Mouse (Mus musculus) intestine, embryonic 14.5 days (tissue): ENCODE data around the gene Phf14. TPM values are rescaled to one million over a fixed set of nuclear protein-coding genes. Genes with fewer than 3 reads are reported as not detected.
A peak's percentile ranks its signal among the peaks of the same experiment; 100 is the strongest.

Source experiments
- ATAC-seq: fragments of 200-750 bp; cut with Nextera tagmentation; replicated peaks from 2 replicates; pipeline ENCODE4 v1.8.0; 2017; ENCODE audit warnings: low read depth, moderate number of reproducible peaks, moderate TSS enrichment, moderate library complexity; ENCODE audit not compliant: low FRiP score, low TSS enrichment
- DNase-seq: peaks from one replicate; pipeline ENCODE4 v3.0.0-alpha.2; 2018; ENCODE audit warnings: low spot score
- H3K27ac ChIP-seq: fragments of 300-500 bp; sonication (generic); 2 replicates; pipeline ENCODE4 v1.5.1; 2014; ENCODE audit warnings: low read depth, mild to moderate bottlenecking, control low read depth
- H3K27me3 ChIP-seq: fragments of 300-500 bp; sonication (generic); replicated peaks from 2 replicates; pipeline ENCODE4 v1.6.1; 2014; ENCODE audit warnings: low read length, control low read depth; ENCODE audit not compliant: control insufficient read depth, insufficient read depth
- H3K36me3 ChIP-seq: fragments of 300-500 bp; sonication (generic); 2 replicates; pipeline ENCODE4 v1.6.1; 2014; ENCODE audit warnings: low read length, control low read depth; ENCODE audit not compliant: control insufficient read depth, insufficient read depth
- H3K4me1 ChIP-seq: fragments of 300-500 bp; sonication (generic); replicated peaks from 2 replicates; pipeline ENCODE4 v1.6.1; 2014; ENCODE audit warnings: low read length, control low read depth, mixed read lengths; ENCODE audit not compliant: control insufficient read depth, insufficient read depth
- H3K4me2 ChIP-seq: fragments of 300-500 bp; sonication (generic); 2 replicates; pipeline ENCODE4 v1.6.1; 2014; ENCODE audit warnings: low read length
- H3K4me3 ChIP-seq: fragments of 300-500 bp; sonication (generic); 2 replicates; pipeline ENCODE4 v1.5.1; 2014; ENCODE audit warnings: low read depth, low read length, control low read depth, mixed read lengths
- H3K9ac ChIP-seq: fragments of 300-500 bp; sonication (generic); 2 replicates; pipeline ENCODE4 v1.6.1; 2014; ENCODE audit warnings: mild to moderate bottlenecking, low read length
- H3K9me3 ChIP-seq: fragments of 300-500 bp; sonication (generic); 2 replicates; pipeline ENCODE4 v1.6.1; 2016; ENCODE audit warnings: low read length, control low read depth; ENCODE audit not compliant: control insufficient read depth
- WGBS: fragments of 180-500 bp; shearing (Covaris S2); extraction: QIAGEN DNeasy Blood & Tissue Kit; methylation state at CpG from one replicate; pipeline ENCODE4 v1.1.7; 2014; 5-methylcytosine and 5-hydroxymethylcytosine counted together
- polyA plus RNA-seq: library from polyadenylated mRNA; unstranded; fragments of >200 nt; fragmentation: Nextera tagmentation; extraction: Ambion mirVana; gene quantifications from 2 replicates; pipeline ENCODE4 v1.2.1, GENCODE M21; 2014

Gene Phf14
- polyA plus RNA-seq, 1 experiment from 2014 or later = 73.5 TPM

GRCm38 (mm10) chr6:12006001-12006400 is 98.4 kb downstream of the Phf14 start:
- H3K27me3 ChIP-seq = no peaks in the 10 kb centered on the region
- H3K27ac ChIP-seq = no peak overlapping the region
- no peak overlapping the region for H3K4me3 ChIP-seq
- H3K9ac ChIP-seq = no peak overlapping the region
- ATAC-seq = no peak
- H3K9me3 ChIP-seq = no peaks in the 10 kb centered on the region
- no peak overlapping the region for H3K4me2 ChIP-seq
- DNase-seq = no peak
- H3K4me1 ChIP-seq = no peaks in the 10 kb centered on the region
- WGBS = 88% methylated on average over 1 of the region's 1 CpGs
- peaks cover 24% of the 10 kb centered on the region for H3K36me3 ChIP-seq

- Histone ChIP-seq H3K4me3 (no peak overlapping the region), H3K27me3 (no peaks in the 10 kb centered on the region), H3K4me1 (no peaks in the 10 kb centered on the region), H3K9ac (no peak overlapping the region), H3K4me2 (no peak overlapping the region), H3K36me3 (peaks cover 14% of the 10 kb centered on the region), H3K27ac (no peak overlapping the region), H3K9me3 (no peaks in the 10 kb centered on the region)
- DNase-seq = no peak
- ATAC-seq = no peak
- 92% methylated on average over 5 of the region's 5 CpGs for WGBS
Observed at GRCm38 (mm10) chr6:12012103-12012502, 104.5 kb downstream of the Phf14 start.

GRCm38 (mm10) chr6:12014035-12014434 is 106.4 kb downstream of the Phf14 start:
- Histone ChIP-seq H3K27me3 (no peaks in the 10 kb centered on the region), H3K9ac (no peak overlapping the region), H3K27ac (no peak overlapping the region), H3K4me1 (no peaks in the 10 kb centered on the region), H3K4me2 (no peak overlapping the region), H3K36me3 (peaks cover 19% of the 10 kb centered on the region; the same call in 1 of the 2 replicates), H3K9me3 (no peaks in the 10 kb centered on the region), H3K4me3 (no peak overlapping the region)
- ATAC-seq (0 out of 2 replicates have a peak, but pooled peaks have one; percentile 47), DNase-seq (no peak)
- 67% methylated on average over 2 of the region's 2 CpGs for WGBS

- Histone ChIP-seq H3K4me3 (no peak overlapping the region), H3K4me2 (no peak overlapping the region), H3K27ac (no peak overlapping the region), H3K36me3 (peaks cover 20% of the 10 kb centered on the region; the same call in 1 of the 2 replicates), H3K9ac (no peak overlapping the region), H3K27me3 (no peaks in the 10 kb centered on the region), H3K4me1 (no peaks in the 10 kb centered on the region), H3K9me3 (no peaks in the 10 kb centered on the region)
- DNase-seq (no peak), ATAC-seq (no peak)
- 90% methylated on average over 2 of the region's 2 CpGs for WGBS
Observed at GRCm38 (mm10) chr6:12014733-12015132, 107.1 kb downstream of the Phf14 start.

GRCm38 (mm10) chr6:12019736-12020135 is 112.1 kb downstream of the Phf14 start:
- no peak overlapping the region for H3K4me2 ChIP-seq
- no peaks in the 10 kb centered on the region for H3K4me1 ChIP-seq
- peaks cover 32% of the 10 kb centered on the region for H3K36me3 ChIP-seq
- no peak overlapping the region for H3K9ac ChIP-seq
- DNase-seq = no peak
- no peak for ATAC-seq
- no peaks in the 10 kb centered on the region for H3K27me3 ChIP-seq
- no peaks in the 10 kb centered on the region for H3K9me3 ChIP-seq
- no peak overlapping the region for H3K27ac ChIP-seq
- no peak overlapping the region for H3K4me3 ChIP-seq
- WGBS = 62% methylated on average over 1 of the region's 1 CpGs

- Histone ChIP-seq H3K9ac (no peak overlapping the region), H3K36me3 (peaks cover 29% of the 10 kb centered on the region), H3K4me1 (no peaks in the 10 kb centered on the region), H3K27ac (no peak overlapping the region), H3K4me2 (no peak overlapping the region), H3K9me3 (no peaks in the 10 kb centered on the region), H3K4me3 (no peak overlapping the region), H3K27me3 (no peaks in the 10 kb centered on the region)
- ATAC-seq = no peak
- WGBS = 79% methylated on average over 3 of the region's 3 CpGs
- no peak for DNase-seq
Observed at GRCm38 (mm10) chr6:12020156-12020555, 112.5 kb downstream of the Phf14 start.

GRCm38 (mm10) chr6:12020738-12021137 is 113.1 kb downstream of the Phf14 start:
- H3K4me1 ChIP-seq = no peaks in the 10 kb centered on the region
- DNase-seq (no peak), ATAC-seq (no peak)
- H3K9ac ChIP-seq = no peak overlapping the region
- no peaks in the 10 kb centered on the region for H3K27me3 ChIP-seq
- H3K4me2 ChIP-seq = no peak overlapping the region
- no peaks in the 10 kb centered on the region for H3K9me3 ChIP-seq
- H3K27ac ChIP-seq = no peak overlapping the region
- H3K4me3 ChIP-seq = no peak overlapping the region
- peaks cover 29% of the 10 kb centered on the region for H3K36me3 ChIP-seq
- WGBS = 90% methylated on average over 4 of the region's 4 CpGs

- Histone ChIP-seq H3K4me1 (no peaks in the 10 kb centered on the region), H3K9me3 (no peaks in the 10 kb centered on the region), H3K4me2 (no peak overlapping the region), H3K4me3 (no peak overlapping the region), H3K36me3 (peaks cover 30% of the 10 kb centered on the region), H3K27ac (no peak overlapping the region), H3K9ac (no peak overlapping the region), H3K27me3 (no peaks in the 10 kb centered on the region)
- ATAC-seq = no peak
- DNase-seq = no peak
- 84% methylated on average over 4 of the region's 4 CpGs for WGBS
Observed at GRCm38 (mm10) chr6:12021480-12021879, 113.9 kb downstream of the Phf14 start.

GRCm38 (mm10) chr6:12023395-12023794 is 115.8 kb downstream of the Phf14 start:
- H3K27me3 ChIP-seq = no peaks in the 10 kb centered on the region
- 90% methylated on average over 2 of the region's 2 CpGs for WGBS
- no peak overlapping the region for H3K4me2 ChIP-seq
- no peaks in the 10 kb centered on the region for H3K4me1 ChIP-seq
- no peaks in the 10 kb centered on the region for H3K9me3 ChIP-seq
- H3K4me3 ChIP-seq = no peak overlapping the region
- ATAC-seq = no peak
- H3K9ac ChIP-seq = no peak overlapping the region
- H3K36me3 ChIP-seq = peaks cover 22% of the 10 kb centered on the region
- no peak overlapping the region for H3K27ac ChIP-seq
- DNase-seq = no peak
